Mouse (Mus musculus) C2C12 (cell line): ENCODE data around the gene Gm49383.

ENCODE experiments used
- CEBPB ChIP-seq: IDR thresholded peaks from one replicate; pipeline ENCODE4 v1.6.1; 2011; ENCODE audit warnings: low read depth, mild to moderate bottlenecking, control low read depth, moderate library complexity
- CTCF ChIP-seq: IDR thresholded peaks from one replicate; pipeline ENCODE4 v1.5.1; 2011; ENCODE audit not compliant: control insufficient read depth, insufficient read depth, insufficient read length
- FOSL1 ChIP-seq: IDR thresholded peaks from one replicate; pipeline ENCODE4 v1.8.0; 2011; ENCODE audit warnings: mild to moderate bottlenecking, low read length; ENCODE audit not compliant: poor library complexity, insufficient read depth, severe bottlenecking
- MAX ChIP-seq: IDR thresholded peaks from one replicate; pipeline ENCODE4 v1.6.1; 2011; ENCODE audit warnings: mild to moderate bottlenecking, control low read depth
- MYOD1 ChIP-seq: IDR thresholded peaks from one replicate; pipeline ENCODE4 v1.6.1; 2011; ENCODE audit warnings: low read depth; ENCODE audit not compliant: control insufficient read depth, insufficient read length

- TF ChIP-seq MAX: no peak
- TF ChIP-seq CEBPB: no peak
- no peak for TF ChIP-seq CTCF
- no peak for TF ChIP-seq FOSL1
- no peak for TF ChIP-seq MYOD1
Measured at GRCm38 (mm10) chr12:69214393-69214792, 17.5 kb upstream of the Gm49383 start.
